Mouse (Mus musculus) kidney, adult 9 months (tissue): ENCODE measurements around the gene Vmn1r125.
"Not testable (repeated sequence)": the region's sequence is repeated elsewhere in the genome, so short reads cannot be mapped to it uniquely, and the experiment has no call there.

ENCODE experiments used
- DNase-seq: peaks from one replicate; pipeline ENCODE4 v3.0.0; 2022

Gene Vmn1r125

DNA sequence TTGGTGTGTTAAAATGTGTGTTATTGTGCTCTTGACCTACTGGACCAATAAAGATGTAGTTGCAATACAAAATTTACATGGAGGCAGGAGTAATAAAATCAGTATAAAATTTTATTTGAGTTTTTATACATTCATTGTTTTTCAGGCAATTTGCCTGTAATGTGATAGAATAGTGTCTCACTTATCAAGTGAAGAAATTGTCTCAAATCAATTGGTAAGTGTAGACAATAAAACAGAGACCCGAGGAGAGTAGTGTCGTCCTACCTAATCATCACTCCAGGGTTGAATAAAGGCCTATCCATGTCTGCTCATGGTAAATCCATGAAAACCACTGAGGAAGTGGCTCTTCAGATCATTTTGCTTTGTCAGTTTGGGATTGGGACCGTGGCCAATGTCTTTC is at the start of gene Vmn1r125:
Gene Vmn1r125, plus strand, starts transcription at position 301 of the 400 bp plus-strand sequence.
- DNase-seq: not testable (repeated sequence)

GRCm38 (mm10) chr7:21260517-21260916 is 11.5 kb upstream of the Vmn1r125 start, which contains the start of gene Vmn1r124:
TSS of gene Vmn1r124 (minus strand) at chr7:21260617.
- not testable (repeated sequence) for DNase-seq

DNA sequence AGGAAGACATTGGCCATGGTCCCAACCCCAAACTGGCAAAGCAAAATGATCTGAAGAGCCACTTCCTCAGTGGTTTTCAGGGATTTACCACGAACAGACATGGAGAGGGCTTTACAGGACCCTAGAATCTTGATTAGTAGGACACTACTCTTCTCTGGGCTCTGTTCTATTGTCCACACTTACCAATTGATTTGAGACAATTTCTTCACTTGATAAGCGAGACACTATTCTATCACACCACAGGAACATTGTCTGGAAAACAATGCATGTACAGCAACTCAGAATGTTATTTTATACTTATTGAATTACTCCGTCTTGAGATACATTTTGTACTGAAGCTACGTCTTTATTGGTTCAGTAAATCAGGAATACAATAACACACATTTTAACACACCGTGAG is 29.4 kb downstream of the Vmn1r125 start, which contains the start of gene Vmn1r126:
Gene Vmn1r126, minus strand, starts transcription at position 101 of the 400 bp plus-strand sequence.
- DNase-seq: not testable (repeated sequence)

GRCm38 (mm10) chr7:21319761-21320160 is 47.8 kb downstream of the Vmn1r125 start, which contains the start of gene Vmn1r127:
TSS of gene Vmn1r127 (minus strand) at chr7:21319861.
- not testable (repeated sequence) for DNase-seq
